ENCODE assay signal across 28 mouse cellular contexts in the genomic region with DNA sequence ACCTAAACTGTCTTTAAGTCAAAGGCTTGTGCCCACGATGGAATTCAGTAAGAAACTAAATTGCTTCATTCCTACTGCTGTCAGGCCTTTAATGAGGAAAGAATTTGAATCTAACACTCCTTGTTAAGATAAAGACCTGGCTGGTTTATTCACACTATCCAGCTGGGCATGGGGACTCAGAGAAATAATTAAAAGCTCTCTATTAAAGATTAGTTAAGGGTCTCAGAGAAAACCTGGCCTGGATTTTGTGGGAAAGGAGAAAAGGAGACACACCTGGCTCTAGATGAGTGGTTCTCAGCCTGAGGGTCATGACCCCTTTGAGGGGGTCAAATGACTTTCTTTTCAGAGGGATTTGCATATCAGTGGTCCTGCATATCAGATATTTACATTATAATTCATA.
DNase-seq lines count a peak whose midpoint lies in the region; ATAC-seq and TF ChIP-seq lines count a peak whose summit lies in the region.
"Had no signal": no experiment of that assay in that cellular context is flagged by ENCODE, and none has a peak within 500 bp of the region (broad histone marks: within the 10 kb centered on the region; RNA-seq: fewer than 3 reads in every experiment).

No protein-coding gene starts in this region.

- no peaks in the 10 kb centered on the region for H3K36me3 ChIP-seq in midbrain, postnatal 0 days (ENCODE audit: insufficient read depth, low read length)
- H3K36me3 ChIP-seq in midbrain, embryonic 15.5 days (replicated peaks) = no peaks in the 10 kb centered on the region
- H3K36me3 ChIP-seq in forebrain, embryonic 13.5 days (ENCODE audit: poor library complexity, severe bottlenecking) = no peaks in the 10 kb centered on the region
- H3K36me3 ChIP-seq: heart, embryonic 12.5 days; hindbrain, embryonic 13.5 days; liver, embryonic 12.5 days; neural tube, embryonic 13.5 days had no signal

- no peak overlapping the region for H3K9ac ChIP-seq in midbrain, postnatal 0 days (replicated peaks; ENCODE audit: low read length, poor library complexity, severe bottlenecking)
- no peak overlapping the region for H3K9ac ChIP-seq in midbrain, embryonic 15.5 days
- H3K9ac ChIP-seq in forebrain, embryonic 13.5 days = no peak overlapping the region
- H3K9ac ChIP-seq: heart, embryonic 12.5 days; hindbrain, embryonic 13.5 days; liver, embryonic 12.5 days; liver, postnatal 0 days; neural tube, embryonic 13.5 days had no signal

- no peak overlapping the region for H3K4me3 ChIP-seq in midbrain, postnatal 0 days (ENCODE audit: low read depth, low read length)
- no peak overlapping the region for H3K4me3 ChIP-seq in midbrain, embryonic 15.5 days
- H3K4me3 ChIP-seq in forebrain, embryonic 13.5 days = no peak overlapping the region
- H3K4me3 ChIP-seq: erythroblast, embryonic 14.5 days; heart, embryonic 12.5 days; hindbrain, embryonic 13.5 days; liver, embryonic 12.5 days; megakaryocyte, embryonic 14.5 days; neural tube, embryonic 13.5 days had no signal

- ATAC-seq in midbrain, postnatal 0 days (ENCODE audit: low FRiP score) = no peak
- no peak for ATAC-seq in midbrain, embryonic 15.5 days (replicated peaks)
- ATAC-seq in forebrain, embryonic 13.5 days = peak; percentile 30; the same call in 1 of the 2 replicates
- ATAC-seq: activated CD4-positive, CD25-positive, alpha-beta regulatory T cell, adult 4 months; inflammation-experienced regulatory T-cells, adult 6 months; liver, embryonic 12.5 days; liver, postnatal 0 days had no signal

- WGBS in midbrain, postnatal 0 days = 33% methylated on average over 1 of the region's 1 CpGs
- 26% methylated on average over 1 of the region's 1 CpGs for WGBS in midbrain, embryonic 15.5 days
- 11% methylated on average over 1 of the region's 1 CpGs for WGBS in forebrain, embryonic 13.5 days

- no peak overlapping the region for H3K27ac ChIP-seq in midbrain, postnatal 0 days (ENCODE audit: low read depth, low read length)
- H3K27ac ChIP-seq in midbrain, embryonic 15.5 days = no peak overlapping the region
- peak overlapping the region; percentile 55; the same call in 1 of the 2 replicates for H3K27ac ChIP-seq in forebrain, embryonic 13.5 days
- H3K27ac ChIP-seq: hindbrain, embryonic 13.5 days; liver, embryonic 12.5 days; neural tube, embryonic 13.5 days had no signal

- TF ChIP-seq CTCF in midbrain, postnatal 0 days (IDR thresholded peaks at IDR 0.05) = no peak

- H3K27me3 ChIP-seq in midbrain, postnatal 0 days (ENCODE audit: insufficient read depth, low read length) = no peaks in the 10 kb centered on the region
- H3K27me3 ChIP-seq in midbrain, embryonic 15.5 days (replicated peaks) = no peaks in the 10 kb centered on the region
- H3K27me3 ChIP-seq in forebrain, embryonic 13.5 days = no peaks in the 10 kb centered on the region
- H3K27me3 ChIP-seq: CH12.LX; hindbrain, embryonic 13.5 days; liver, embryonic 12.5 days; neural tube, embryonic 13.5 days had no signal

- H3K9me3 ChIP-seq in midbrain, postnatal 0 days (ENCODE audit: low read length) = no peaks in the 10 kb centered on the region
- H3K9me3 ChIP-seq in midbrain, embryonic 15.5 days = no peaks in the 10 kb centered on the region
- no peaks in the 10 kb centered on the region for H3K9me3 ChIP-seq in forebrain, embryonic 13.5 days (replicated peaks)
- H3K9me3 ChIP-seq: heart, embryonic 12.5 days; hindbrain, embryonic 13.5 days; liver, embryonic 12.5 days; megakaryocyte, embryonic 14.5 days; neural tube, embryonic 13.5 days had no signal

- peak; percentile 75 for DNase-seq in kidney, adult 9 months
- no peak for DNase-seq in kidney, adult 11 months
- peak; percentile 32 for DNase-seq in midbrain, postnatal 0 days (ENCODE audit: low spot score)
- peak; percentile 28 for DNase-seq in forelimb bud, embryonic 11.5 days (ENCODE audit: low read depth, low spot score)
- DNase-seq in left cerebral cortex, adult 18-20 months (ENCODE audit: low spot score in 2 of 2) = no peak
- DNase-seq: adrenal gland, adult 2 months; adrenal gland, postnatal 36 days; cerebellum, adult 2 months; cerebellum, postnatal 14 days; gastrocnemius, postnatal 36 days; heart, postnatal 4 days; layer of hippocampus, adult 9-11 months; left cerebral cortex, postnatal 4 days; liver, postnatal 0 days; lung, postnatal 4 days; right cerebral cortex, postnatal 14 days; thymus, postnatal 4 days had no signal

- H3K4me1 ChIP-seq in midbrain, postnatal 0 days (ENCODE audit: insufficient read depth, low read length) = no peaks in the 10 kb centered on the region; the same call in 1 of the 2 replicates
- H3K4me1 ChIP-seq in midbrain, embryonic 15.5 days = no peaks in the 10 kb centered on the region
- peaks cover 10% of the 10 kb centered on the region for H3K4me1 ChIP-seq in forebrain, embryonic 13.5 days
- H3K4me1 ChIP-seq: hindbrain, embryonic 13.5 days; liver, embryonic 12.5 days had no signal

- no peak overlapping the region for H3K4me2 ChIP-seq in midbrain, postnatal 0 days (ENCODE audit: low read depth, low read length, poor library complexity, severe bottlenecking)
- no peak overlapping the region for H3K4me2 ChIP-seq in midbrain, embryonic 15.5 days
- no peak overlapping the region for H3K4me2 ChIP-seq in forebrain, embryonic 13.5 days
- H3K4me2 ChIP-seq: heart, embryonic 12.5 days; hindbrain, embryonic 13.5 days; liver, embryonic 12.5 days; neural tube, embryonic 13.5 days had no signal

Comparison
In these comparisons a context has a peak if more than half of its experiments do, and no peak if none do; other contexts are left out.
1. DNase-seq: peak in kidney, adult 9 months (single experiment), midbrain, postnatal 0 days (single experiment) and forelimb bud, embryonic 11.5 days (single experiment); none in kidney, adult 11 months (single experiment) and left cerebral cortex, adult 18-20 months (0 of 2).